Mouse (Mus musculus): ENCODE results near the gene Smurf2.

Gene Smurf2

DNA sequence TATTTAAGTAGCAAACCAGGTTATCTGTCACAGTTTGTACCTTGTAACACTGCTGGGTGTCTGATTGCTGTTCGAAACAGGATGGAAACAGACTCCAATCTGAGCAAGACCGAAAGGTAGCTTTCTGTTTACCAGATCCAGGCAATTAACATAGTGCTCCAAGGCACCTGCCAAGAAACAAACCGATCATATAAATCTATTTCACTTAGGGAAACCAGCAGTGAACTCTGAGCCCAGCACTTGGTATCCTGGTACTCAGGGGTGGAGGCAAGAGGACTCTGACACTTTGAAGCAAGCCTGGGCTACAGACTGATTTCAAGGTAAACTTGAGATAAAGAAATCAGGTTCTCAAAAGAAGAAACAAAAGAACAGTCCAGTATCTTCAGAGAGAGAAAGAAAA is 143.1 kb downstream of the Smurf2 start:
- DNase-seq (ENCODE audit: low spot score in 2 of 2): no peak

- DNase-seq (ENCODE audit: low spot score in 2 of 2): no peak
Measured at GRCm38 (mm10) chr11:106776960-106777359, 143.6 kb downstream of the Smurf2 start.

DNA sequence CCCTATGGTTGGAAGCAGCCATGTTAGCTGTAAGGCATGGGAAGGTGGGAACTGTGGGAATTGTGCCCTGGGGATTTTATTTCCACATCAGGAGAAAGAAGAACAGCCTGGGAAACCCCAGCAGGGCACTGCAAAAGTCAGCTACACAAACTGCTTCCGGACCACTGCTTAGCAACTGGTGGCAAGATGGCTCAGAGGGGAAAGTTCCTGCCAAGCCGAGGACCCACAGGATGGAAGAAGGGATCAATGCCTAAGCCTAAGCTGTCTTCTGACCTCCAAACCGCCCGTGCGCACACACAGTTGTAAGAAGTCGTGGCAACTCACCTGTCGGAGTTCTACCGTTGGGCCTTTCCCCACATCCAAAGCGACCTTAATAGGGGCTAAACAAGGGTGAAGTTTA is 147.5 kb downstream of the Smurf2 start:
- DNase-seq (ENCODE audit: low spot score in 2 of 2): no peak

GRCm38 (mm10) chr11:106770195-106770974 is 150.1 kb downstream of the Smurf2 start:
- peak in 1 of 2 experiments; percentile 58 for DNase-seq (ENCODE audit: low spot score in 2 of 2)
